Mouse (Mus musculus) bone marrow macrophage, adult 2 months (primary cell): ENCODE results near the gene Dhx58.

Experiments
- CTCF ChIP-seq: IDR thresholded peaks from 2 replicates; pipeline ENCODE4 v1.5.1; 2012; ENCODE audit warnings: low read depth, mild to moderate bottlenecking, low read length, moderate library complexity
- POLR2A ChIP-seq: IDR thresholded peaks from 2 replicates; pipeline ENCODE4 v1.6.1; 2012; ENCODE audit warnings: mild to moderate bottlenecking, low read depth, low read length, borderline replicate concordance

GRCm38 (mm10) chr11:100710528-100710927 lies 6.5 kb upstream of the Dhx58 start:
- no peak for TF ChIP-seq CTCF
- TF ChIP-seq POLR2A = no peak
